Mouse (Mus musculus) cerebellum, adult 11-12 months (tissue): ENCODE data around the gene Disp1.

Source experiments
- DNase-seq: peaks from one replicate; pipeline ENCODE4 v3.0.0; 2022

The Disp1 gene

GRCm38 (mm10) chr1:183194763-183195162, 26.6 kb downstream of the Disp1 start:
- DNase-seq, result no peak

GRCm38 (mm10) chr1:183194151-183194550, 27.2 kb downstream of the Disp1 start:
- DNase-seq, result no peak

GRCm38 (mm10) chr1:183191398-183191797, 29.9 kb downstream of the Disp1 start:
- DNase-seq, result no peak

DNA sequence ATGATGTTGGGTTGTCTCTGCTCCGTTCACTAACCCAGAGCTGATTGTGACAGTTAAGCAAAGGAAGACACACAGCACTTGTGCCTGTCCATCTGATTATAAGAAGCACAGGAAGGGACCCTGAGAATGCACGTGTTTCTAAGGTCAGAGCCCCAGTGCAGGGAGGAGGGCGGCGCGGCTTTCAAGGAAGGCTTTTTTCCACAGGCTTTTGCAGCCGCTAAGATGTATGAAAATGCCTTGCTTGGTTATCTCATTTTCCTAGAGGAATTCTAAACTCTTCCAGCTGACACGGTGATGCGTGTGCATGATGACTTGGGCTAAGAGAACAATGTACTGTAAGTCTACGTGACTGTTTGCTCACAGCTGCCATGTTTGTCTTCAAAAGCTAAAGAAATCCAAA, 30.9 kb downstream of the Disp1 start:
- DNase-seq, result no peak

- DNase-seq, result no peak
Observed at GRCm38 (mm10) chr1:183189014-183189662, 32.2 kb downstream of the Disp1 start.

DNA sequence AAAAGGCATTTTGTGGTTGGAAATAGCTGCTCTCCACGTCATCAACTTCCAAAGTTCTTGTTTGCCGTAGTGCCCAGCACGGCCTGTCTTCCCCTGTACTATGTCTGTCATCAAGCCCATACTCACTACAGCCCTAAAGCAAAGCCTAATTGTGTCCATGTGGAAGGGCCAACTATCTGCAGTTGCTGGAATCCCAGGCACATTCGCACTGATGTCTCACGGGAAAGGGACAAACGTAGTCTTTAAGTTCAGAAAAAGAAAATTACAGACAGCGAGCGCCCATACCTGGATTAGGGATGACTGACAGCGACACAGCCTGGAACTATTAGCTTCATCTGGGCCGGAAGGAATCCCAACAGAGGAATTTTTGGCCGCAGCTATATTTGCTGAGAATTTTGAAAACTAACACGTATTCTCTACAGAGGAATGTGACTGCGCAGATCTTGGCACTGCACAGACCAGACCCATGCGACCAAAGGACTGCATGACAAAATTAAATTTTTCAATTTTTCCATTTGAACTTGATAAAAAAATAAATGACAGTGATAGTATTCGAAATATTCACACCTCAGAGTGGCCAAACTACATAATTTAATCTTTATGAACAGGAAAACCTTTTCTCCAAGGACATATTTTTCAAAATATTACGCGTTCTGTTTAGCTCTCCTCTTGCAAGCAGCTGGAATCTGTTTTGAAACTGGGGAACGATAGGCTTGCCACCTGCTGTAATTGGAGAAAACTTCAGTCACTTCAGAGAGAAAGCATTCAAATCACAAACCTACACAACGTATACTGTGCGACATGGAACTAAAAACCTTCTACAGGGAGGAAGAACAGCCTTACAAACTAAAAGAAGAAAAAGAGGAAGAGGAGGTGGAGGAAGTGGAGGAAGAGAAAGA, 33.0 kb downstream of the Disp1 start:
- no peak for DNase-seq

- no peak for DNase-seq
Observed at GRCm38 (mm10) chr1:183185560-183185959, 35.8 kb downstream of the Disp1 start.

GRCm38 (mm10) chr1:183184681-183185080, 36.6 kb downstream of the Disp1 start:
- DNase-seq, result no peak

GRCm38 (mm10) chr1:183183565-183183964, 37.8 kb downstream of the Disp1 start:
- no peak for DNase-seq

- DNase-seq, result no peak
Observed at GRCm38 (mm10) chr1:183182641-183183414, 38.5 kb downstream of the Disp1 start.

DNA sequence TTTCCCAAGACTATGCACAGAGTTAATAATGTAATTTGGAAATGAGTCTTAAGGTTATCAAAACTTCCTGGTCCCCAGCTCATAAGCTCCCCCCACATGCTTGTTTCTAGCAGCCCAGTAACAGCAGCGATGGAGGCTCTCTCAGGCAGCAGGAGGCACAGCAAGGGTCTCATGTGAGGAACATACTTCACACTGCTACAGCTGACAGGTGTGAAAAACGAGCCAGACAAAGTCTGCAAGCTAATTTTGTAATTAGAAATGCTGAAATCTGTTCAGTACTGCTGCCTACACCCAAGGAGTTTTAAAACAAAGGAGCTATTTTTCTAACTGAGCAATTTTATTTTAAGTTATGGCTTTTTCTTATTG, 40.3 kb downstream of the Disp1 start:
- DNase-seq, result no peak

DNA sequence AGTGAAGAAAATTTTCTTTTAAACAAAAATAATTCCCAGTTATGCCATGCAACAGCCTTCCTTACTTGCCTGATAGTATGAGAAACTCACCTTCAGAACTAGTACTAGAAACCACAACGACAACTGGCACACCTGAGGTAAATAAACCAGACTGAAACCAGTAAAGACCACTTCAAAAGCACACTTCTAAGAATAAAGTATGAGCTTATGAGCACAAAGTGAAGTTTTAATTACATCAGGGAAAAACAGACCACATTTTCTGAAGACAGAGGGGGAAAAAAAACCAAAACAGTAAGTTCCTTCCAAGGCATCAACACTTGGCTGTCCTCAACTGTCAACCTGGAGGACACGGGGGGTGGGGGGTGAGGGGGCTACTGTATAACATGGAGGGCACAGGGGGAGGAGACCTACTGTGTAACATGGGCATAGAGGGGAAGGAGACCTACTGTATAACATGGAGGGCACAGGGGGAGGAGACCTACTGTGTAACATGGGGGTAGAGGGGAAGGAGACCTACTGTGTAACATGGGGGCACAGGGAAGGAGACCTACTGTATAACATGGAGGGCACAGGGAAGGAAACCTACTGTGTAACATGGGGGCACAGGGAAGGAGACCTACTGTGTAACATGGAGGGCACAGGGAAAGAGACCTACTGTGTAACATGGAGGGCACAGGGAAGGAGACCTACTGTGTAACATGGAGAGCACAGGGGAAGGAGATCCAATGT, 40.9 kb downstream of the Disp1 start:
- DNase-seq, result no peak

DNA sequence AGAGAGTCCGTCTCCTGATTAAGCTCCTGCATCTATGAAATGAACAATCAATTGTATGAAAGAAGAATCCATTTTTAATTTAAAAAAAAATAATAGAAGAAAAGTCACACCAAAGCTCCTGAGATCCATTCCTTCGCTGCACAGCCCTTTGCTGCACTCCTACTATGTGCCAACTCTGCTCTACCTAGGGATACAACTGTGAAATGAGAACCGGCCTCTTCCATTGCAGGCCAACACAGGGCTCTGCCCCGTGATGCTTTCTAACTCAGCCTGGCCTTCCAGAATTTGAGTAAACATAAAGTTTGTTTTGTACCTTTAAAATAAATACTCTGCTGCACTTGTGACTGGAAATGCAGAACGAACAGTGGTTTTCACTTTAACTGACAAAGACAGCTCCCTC, 42.0 kb downstream of the Disp1 start:
- DNase-seq, result no peak

DNA sequence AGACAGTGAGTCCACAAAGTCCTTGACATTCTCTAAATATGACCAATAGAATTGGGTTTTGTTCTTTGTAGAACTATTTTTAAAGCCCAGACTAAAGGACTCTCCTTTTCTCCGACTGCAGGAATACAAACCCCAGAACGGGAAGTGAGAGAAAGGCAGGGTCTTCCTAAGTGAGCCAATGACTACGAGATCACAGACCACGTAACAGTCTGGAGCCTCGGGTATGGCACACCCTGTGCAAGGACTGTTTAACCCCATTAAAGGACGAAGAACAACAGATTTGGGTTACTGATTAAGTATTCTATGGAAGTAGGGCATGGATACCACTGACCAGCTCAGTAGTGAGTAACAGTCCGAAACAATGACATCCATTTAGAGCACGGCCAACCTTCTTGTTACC, 46.1 kb downstream of the Disp1 start:
- DNase-seq, result no peak

DNA sequence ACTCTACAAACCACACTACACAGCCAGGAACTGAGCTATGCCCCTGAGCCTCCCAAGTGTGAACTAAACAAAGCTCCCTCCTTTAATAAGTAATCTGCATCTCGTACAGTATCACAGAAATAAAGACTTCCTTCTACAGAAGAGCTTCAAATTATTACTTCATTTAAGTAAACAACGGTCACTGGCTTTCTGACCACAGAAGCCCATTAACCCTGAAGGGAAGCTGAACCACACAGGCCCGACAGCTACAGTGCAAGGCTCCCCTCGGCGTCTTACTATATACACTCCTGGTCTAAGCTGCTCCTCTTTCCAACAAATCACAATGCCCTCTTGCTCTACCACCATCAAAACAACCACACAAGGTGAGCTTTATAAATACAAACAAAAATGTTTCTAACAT, 50.2 kb downstream of the Disp1 start:
- no peak for DNase-seq

- DNase-seq, result no peak
Observed at GRCm38 (mm10) chr1:183168465-183168864, 52.9 kb downstream of the Disp1 start.

GRCm38 (mm10) chr1:183167776-183168175, 53.5 kb downstream of the Disp1 start:
- DNase-seq, result no peak

DNA sequence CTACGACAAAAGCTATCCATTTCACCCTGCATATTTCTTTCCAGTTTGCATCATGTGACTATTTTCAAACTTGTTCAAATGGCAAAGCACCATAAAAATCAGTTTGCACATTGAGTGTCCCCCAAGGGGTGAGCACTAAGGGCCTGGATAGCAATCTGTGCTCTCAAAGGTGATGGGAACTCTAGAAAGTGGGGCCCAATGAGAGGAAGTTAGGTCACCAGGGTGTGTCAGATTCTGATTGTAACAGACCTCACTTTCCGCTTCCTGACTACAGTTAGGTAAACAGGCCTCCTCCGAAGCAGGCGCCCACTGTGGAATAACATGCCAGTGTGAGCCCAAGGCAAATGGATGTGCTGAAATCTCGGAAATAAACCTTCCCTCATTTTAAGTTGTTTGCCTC, 54.6 kb downstream of the Disp1 start:
- no peak for DNase-seq

- no peak for DNase-seq
Observed at GRCm38 (mm10) chr1:183164648-183165071, 56.7 kb downstream of the Disp1 start.

GRCm38 (mm10) chr1:183164190-183164580, 57.1 kb downstream of the Disp1 start:
- no peak for DNase-seq

GRCm38 (mm10) chr1:183163512-183164189, 57.7 kb downstream of the Disp1 start:
- no peak for DNase-seq

DNA sequence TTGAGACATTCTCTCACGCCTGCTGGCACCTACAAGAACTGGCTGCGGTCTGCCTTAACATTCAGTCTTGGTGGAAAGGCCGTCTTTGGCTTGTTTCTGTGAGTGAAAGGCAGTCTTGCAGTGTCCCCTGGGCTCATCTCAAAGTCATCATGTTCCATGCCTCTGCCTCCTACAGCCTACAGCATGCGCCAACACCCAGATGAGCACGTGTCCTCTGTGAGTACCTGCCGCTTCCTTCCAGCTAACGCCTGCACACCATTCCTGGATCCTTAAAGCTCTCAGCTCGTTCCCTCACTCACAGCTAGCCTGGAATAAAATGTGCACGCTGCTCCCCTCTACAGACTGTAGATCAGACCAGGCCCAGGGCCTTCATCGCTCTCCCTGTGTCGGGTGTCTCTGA, 60.3 kb downstream of the Disp1 start:
- DNase-seq, result no peak
